Mouse (Mus musculus) gonadal fat pad, adult 2 months (tissue): ENCODE data around the gene Tas2r113. TPM values are rescaled to one million over a fixed set of nuclear protein-coding genes. Genes with fewer than 3 reads are reported as not detected.
"Not testable (repeated sequence)": the region's sequence is repeated elsewhere in the genome, so short reads cannot be mapped to it uniquely, and the experiment has no call there.

ENCODE experiments used
- DNase-seq: peaks from one replicate; pipeline ENCODE4 v3.0.0-alpha.2; 2012; ENCODE audit warnings: low read depth
- polyA plus RNA-seq: library from polyadenylated mRNA; depleted of rRNA; stranded (reverse); fragments of >200 nt; gene quantifications from 2 replicates; pipeline ENCODE4 v1.2.3, GENCODE M21; 2012; rRNA removed

Tas2r113 gene
- not detected in 2 replicates for polyA plus RNA-seq

- DNase-seq, result no peak
Observed at GRCm38 (mm10) chr6:132892711-132893110, at the start of gene Tas2r113. Tas2r113 (plus strand) TSS chr6:132893011.

GRCm38 (mm10) chr6:132846842-132847241, 46.0 kb upstream of the Tas2r113 start, which contains the start of gene Tas2r123:
Tas2r123 (plus strand) TSS chr6:132847142.
- no peak for DNase-seq

GRCm38 (mm10) chr6:132855138-132855537, 37.7 kb upstream of the Tas2r113 start, which contains the start of gene Tas2r116:
Tas2r116 (plus strand) TSS chr6:132855438.
- DNase-seq, result no peak

GRCm38 (mm10) chr6:132867708-132868107, 25.1 kb upstream of the Tas2r113 start, which contains the start of gene Tas2r110:
Tas2r110 (plus strand) TSS chr6:132868008.
- DNase-seq, result no peak

- no peak for DNase-seq
Observed at GRCm38 (mm10) chr6:132909351-132909750, 16.5 kb downstream of the Tas2r113 start, which contains the start of gene Tas2r125. Tas2r125 (plus strand) TSS chr6:132909651.

GRCm38 (mm10) chr6:132941376-132941775, 48.6 kb downstream of the Tas2r113 start:
- not testable (repeated sequence) for DNase-seq

Other genes with a start within 250 kb of the Tas2r113 start
- not detected in 2 replicates for gene A630073D07Rik, start 241.5 kb upstream of the Tas2r113 start, polyA plus RNA-seq
- gene Tas2r120, start 236.1 kb upstream of the Tas2r113 start, polyA plus RNA-seq, result not detected in 2 replicates
- not detected in 2 replicates for gene Tas2r121, start 192.0 kb upstream of the Tas2r113 start, polyA plus RNA-seq
- not detected in 2 replicates for gene Tas2r122, start 181.1 kb upstream of the Tas2r113 start, polyA plus RNA-seq
- not detected in 2 replicates for gene Tas2r115, start 155.0 kb upstream of the Tas2r113 start, polyA plus RNA-seq
- gene Tas2r124, start 138.3 kb upstream of the Tas2r113 start, polyA plus RNA-seq, result not detected in 2 replicates
- not detected in 2 replicates for gene Tas2r102, start 130.9 kb upstream of the Tas2r113 start, polyA plus RNA-seq
- gene Tas2r136, start 114.8 kb upstream of the Tas2r113 start, polyA plus RNA-seq, result not detected in 2 replicates
- gene Tas2r117, start 90.2 kb upstream of the Tas2r113 start, polyA plus RNA-seq, result not detected in 2 replicates
- gene Tas2r123, start 45.9 kb upstream of the Tas2r113 start, polyA plus RNA-seq, result not detected in 2 replicates
- gene Tas2r116, start 37.6 kb upstream of the Tas2r113 start, polyA plus RNA-seq, result not detected in 2 replicates
- gene Tas2r110, start 25.0 kb upstream of the Tas2r113 start, polyA plus RNA-seq, result not detected in 2 replicates
- gene Tas2r125, start 16.6 kb downstream of the Tas2r113 start, polyA plus RNA-seq, result not detected in 2 replicates
- gene Tas2r129, start 58.1 kb downstream of the Tas2r113 start, polyA plus RNA-seq, result not detected in 2 replicates
- not detected in 2 replicates for gene Tas2r131, start 64.9 kb downstream of the Tas2r113 start, polyA plus RNA-seq
- not detected in 2 replicates for gene Tas2r109, start 88.0 kb downstream of the Tas2r113 start, polyA plus RNA-seq
- gene Tas2r103, start 144.1 kb downstream of the Tas2r113 start, polyA plus RNA-seq, result not detected in 2 replicates
- not detected in 2 replicates for gene Tas2r140, start 162.8 kb downstream of the Tas2r113 start, polyA plus RNA-seq
- gene Smim10l1, start 211.9 kb downstream of the Tas2r113 start, polyA plus RNA-seq, result 69.1 and 87.1 TPM in 2 replicates